Mouse (Mus musculus) natural killer cell, adult 2 months (primary cell): Measurements from ENCODE around the gene Snx22.

Source experiments
- DNase-seq, 2 experiments: peaks; one replicate each; pipeline ENCODE4 v3.0.0; 2022; ENCODE audit warnings: low spot score in 2 of 2

Gene Snx22

DNA sequence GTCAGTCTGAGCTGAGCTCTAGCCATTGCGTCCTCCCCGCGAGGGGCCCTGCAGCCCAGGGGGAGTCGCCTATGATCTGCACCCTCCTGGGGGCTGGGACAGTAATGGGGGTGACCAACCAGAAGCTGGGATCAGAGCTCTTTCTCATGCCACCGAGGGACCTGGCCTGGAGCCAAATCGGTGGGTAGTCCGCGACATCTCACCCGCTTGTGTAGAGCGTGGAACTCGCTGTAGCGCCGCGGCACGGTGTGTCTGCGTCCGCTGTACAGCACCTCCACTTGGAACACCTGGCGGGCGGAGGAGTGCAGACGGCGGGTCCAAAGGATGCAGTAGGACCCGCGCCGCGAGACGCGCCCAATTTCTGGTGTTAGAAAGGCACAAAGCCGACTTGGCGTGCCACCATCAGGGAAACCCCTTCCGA, 538 bp downstream of the Snx22 start:
- peak in 1 of 2 experiments; percentile 14 for DNase-seq

DNA sequence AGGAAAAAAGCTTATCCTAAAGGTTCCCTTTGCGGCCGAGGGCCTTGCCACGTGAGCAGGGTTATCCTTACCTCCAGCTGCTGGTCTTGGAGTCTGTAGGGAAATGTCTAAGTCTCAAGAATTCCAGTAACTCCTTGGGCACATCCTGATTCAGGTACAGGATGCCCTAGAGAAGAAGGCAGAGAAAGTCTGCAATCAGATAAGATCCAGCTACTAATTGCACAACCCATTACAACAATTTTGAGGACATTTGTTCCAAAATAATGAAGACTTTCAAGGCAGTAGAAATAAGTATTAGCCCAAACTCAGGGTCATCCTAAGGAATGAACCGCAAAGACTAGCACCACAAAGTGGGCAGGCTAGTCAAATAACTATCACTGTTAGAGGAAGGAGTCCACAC, 1.5 kb downstream of the Snx22 start:
- no peak for DNase-seq

DNA sequence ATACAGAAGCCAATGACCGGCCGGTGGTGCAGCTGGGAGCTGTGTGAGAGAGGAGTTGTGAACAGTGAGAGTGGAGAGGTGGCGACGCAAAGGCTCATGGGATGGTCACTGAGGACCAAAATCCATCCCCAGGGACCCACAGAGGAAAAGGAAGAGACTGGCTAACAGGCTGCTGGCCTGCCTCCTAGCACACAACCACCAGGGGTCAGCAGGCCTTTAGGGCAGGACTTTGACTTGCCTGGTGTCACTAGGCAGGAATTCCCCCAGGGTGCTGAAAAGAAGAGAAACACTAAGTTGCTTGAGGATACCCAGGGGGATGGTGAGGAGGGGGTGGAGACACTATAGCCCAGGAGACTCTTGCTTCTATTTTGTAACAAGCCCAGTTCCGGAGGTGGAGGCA, 2.0 kb downstream of the Snx22 start:
- DNase-seq: peak in 1 of 2 experiments; percentile 28

DNA sequence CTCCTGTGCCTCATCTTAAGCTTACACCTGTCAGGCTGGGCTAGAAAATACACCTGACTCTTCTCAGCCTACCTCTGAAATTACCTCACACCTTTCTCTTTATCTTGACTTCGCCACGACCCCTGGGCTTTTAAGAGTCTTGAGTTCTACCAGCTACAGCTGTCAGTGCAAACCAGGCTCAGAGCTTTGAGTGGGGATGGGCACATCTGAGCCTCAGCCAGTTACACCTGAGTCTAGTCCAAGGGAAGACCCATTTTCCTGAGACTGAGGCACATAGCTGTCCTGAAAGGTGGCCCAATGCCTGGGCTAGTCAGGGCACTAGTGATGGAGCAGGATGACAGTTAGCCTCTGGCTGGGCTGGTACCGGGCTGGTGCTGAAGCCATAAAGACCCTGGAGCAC, 2.7 kb downstream of the Snx22 start:
- DNase-seq: no peak

DNA sequence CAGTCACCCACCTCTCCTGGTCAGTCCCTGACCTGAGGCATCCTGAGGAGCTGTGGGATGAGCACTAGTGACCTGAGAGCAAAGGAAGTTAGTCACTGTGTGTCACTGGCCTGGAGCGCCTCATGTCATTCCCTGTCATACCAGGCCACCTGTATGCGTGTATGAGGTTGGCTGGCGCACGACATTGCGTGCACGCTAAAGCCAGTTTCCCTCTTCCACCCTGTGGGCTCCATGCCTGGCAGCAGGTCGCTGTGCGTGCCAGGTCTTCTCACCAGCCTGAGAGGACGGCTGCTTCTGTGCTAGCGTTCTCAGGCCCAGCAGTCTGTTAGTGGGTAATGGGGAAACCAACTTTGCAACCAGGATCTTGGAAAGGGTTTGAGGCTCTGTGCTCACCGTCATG, 5.2 kb downstream of the Snx22 start:
- no peak for DNase-seq

DNA sequence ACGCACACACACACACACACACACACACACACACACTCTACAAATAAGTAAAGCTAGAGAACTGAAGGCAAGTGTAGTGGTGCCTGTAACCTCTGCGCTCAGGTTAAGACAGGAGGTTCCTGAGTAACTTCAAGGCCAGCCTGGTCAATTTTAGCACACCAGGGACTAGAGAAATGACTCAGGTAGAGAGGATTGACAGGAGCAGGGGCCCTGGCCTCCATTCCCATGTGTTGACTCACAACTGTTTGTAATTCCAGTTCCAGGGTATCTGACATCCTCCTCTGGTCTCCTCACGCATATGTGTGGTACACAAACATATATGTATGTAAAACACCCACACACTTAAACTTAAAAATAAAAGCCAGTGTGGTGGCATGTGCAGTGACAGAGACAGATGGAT, 6.1 kb downstream of the Snx22 start:
- DNase-seq: no peak

DNA sequence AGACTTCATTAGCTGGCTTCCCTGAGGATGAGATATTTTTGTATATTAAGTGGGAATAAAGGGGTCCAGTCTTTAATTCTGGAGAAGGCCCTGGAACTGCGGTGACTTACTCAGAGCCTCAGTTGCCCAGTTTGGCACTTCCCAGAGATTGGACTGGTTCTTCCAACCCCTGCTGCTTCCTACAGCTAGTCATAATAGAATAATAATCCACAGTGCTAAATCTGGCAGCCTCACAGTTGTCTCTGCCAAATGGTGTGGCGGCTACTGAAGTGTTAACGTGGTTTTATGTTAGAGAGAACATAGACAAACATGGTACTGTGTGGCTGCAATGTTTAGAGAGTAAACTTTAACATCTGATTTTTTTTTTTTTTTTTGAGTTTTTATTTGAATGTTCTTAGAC, 7.9 kb downstream of the Snx22 start:
- DNase-seq: no peak

DNA sequence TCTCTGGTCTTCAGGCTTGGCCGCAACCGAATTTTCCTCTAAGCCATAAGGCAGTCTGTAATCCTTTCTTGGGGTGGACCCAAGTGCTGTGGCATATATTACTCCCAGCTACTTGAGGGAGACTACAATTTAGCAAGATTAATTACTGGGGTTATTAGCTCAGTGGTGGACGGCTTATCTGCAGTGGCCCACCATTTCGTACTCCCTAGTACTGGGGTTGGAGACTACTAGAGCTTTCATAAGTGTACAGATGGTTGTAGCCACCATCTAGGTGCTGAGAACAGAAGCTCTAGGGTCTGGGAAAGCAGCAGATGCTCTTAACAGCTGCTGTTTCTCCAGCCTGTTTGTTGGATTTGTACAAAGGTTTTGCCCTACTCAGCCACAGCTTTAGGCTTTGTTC, 8.5 kb downstream of the Snx22 start:
- DNase-seq: no peak

DNA sequence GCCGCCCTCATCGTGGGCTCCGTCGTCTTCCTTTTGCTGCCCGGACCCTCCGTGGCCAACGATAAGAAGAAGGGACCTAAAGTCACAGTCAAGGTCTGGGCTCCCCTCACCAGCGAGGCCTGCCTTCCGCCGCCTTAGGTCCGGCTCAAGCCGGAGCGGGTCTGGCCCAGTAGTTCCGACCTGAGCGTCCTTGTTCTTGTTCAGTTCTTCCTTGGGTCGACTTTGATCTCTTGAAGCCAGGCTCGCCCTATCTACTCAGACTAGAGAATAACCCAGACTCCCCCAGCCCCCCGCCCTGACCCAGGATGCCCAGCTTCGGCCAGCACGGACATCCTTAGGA, 9.2 kb downstream of the Snx22 start:
- DNase-seq: no peak

DNA sequence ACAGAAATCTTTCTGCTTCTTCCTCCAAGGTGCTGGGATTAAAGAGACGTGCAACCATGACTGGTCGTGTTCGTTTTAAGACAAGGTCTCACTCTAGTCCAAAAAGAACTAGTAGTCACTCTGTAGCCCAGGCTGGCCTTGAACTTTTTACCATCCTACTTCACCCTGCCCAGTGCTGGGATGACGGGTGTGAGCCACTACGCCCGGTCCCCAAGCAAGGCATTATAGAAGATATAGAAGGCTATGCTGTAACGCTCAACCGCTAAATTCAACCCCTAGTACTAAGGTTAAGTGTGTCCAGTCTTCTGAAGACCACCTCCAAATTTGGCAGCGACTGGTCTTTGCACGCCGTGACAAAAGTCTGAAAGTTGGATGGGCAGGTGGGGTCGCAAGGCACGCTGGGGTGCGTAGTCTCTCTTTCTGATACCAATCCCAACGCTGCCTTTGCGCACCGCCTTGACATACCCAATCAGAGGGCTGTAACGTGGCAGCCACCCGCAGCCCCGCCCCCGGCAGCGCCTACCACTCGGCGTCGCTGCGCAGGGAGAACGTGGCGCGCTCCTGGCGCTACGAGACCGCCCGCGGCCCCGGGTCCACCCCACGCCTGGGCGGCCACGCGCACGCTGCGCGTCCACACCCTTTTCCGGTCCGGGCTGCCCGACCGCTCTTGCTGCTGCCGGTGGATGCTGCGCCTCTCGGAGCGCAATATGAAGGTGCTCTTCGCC, 9.8 kb downstream of the Snx22 start, which contains the start of gene Ppib:
TSS of gene Ppib (plus strand) at position 640 of the 725 bp plus-strand sequence.
- peak; percentile 94 to 95 for DNase-seq

DNA sequence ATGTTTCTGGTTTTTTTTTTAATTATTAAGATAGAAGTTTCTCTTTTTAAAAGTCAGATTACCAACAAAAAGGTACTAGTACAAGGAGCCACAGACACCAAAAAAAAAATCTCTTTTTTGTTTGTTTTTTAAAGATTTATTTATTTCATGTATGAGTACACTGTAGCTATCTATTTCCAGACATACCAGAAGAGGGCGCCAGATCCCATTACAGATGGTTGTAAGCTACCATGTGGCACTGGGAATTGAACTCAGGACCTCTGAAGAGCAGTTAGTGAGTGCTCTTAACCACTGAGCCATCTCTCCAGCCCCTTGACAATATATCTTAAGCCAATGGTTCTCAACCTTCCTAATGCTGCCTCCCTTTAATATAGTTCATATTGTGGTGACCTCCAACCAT, 15.9 kb downstream of the Snx22 start:
- DNase-seq: no peak

DNA sequence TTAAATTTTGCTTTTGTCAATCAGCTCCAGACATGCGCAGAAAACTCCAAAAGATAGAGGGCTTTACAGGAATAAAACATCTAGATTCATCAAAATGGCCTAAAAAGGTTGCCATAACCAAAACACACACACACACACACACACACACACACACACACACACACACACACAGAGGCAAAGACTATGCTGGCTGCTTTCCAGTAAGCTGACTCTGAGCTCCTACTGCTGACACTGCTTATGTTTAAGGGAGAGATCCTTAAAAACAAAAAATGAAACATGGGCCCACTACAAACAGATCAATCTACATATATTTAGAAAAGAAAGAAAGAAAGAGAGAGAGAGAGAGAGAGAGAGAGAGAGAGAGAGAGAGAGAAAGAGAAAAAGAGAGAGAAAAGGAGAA, 16.8 kb downstream of the Snx22 start:
- no peak for DNase-seq

DNA sequence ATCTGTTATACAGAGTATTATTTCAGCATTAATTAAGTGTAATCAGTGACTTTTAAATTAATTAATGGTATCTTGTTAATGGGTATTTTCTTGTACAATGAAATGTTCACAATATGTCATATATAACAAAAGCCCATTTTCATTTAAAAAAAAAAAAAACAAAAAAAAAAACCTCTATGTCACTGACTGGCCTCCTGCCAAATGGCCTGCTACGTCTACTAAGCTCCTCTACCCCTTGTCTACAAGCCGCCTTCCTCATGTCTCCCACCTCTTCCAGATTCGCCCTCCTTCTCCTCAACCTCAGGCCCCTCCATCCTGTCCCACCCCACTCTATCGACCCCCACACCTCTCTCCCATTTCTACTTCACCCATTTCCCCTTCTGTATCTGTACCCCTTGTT, 18.0 kb downstream of the Snx22 start:
- DNase-seq: no peak

DNA sequence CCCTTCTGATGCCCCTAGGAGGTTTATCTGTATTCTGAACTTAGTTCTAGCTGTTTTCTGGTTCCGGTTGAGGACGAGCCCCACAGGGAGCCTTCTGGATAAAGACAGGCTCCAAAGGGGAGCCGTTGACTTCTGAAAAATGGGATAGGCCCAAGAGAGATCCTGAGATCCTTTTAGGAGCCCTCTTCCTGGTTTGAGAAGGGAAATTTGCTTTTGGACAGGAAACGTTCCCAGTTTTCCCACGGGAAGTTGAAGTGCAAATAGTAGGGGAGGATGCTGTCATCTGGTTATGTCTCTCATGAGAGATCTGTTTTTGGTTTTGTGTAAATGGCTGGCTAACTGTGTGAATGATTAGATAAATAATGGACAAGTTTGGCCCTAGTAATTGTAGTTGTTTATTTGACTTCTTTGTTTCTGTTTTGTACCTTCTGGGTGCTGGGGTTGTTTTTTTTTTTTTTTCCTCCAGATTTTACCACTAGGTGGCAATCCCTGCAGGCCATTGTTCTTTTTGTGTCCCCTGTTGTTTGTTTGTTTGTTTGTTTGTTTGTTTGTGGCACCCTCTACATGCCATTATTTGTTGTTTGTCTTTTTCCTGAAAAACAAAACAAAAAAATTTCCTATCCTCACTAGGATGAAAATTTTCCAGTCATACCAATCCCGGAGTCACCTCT, 19.5 kb downstream of the Snx22 start:
- DNase-seq: no peak

DNA sequence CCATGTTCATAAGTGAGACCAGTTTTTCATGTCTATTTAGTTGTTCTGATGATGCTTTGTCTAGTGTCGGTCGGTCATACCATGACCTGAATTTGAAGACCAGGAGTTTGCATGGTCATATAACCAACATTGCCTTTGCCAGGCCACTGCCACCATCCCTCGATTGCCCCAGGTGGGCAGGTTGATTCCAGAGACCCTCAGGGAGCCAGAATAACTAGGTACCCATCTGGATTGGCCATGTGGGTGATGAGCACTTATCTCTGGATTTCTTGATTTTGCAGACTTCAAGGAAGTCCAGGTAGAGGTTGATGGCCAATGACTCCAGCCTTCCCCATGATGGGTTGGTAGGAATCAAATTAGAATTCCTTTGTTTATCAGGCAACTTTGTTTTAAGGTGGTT, 26.3 kb downstream of the Snx22 start:
- DNase-seq: no peak

DNA sequence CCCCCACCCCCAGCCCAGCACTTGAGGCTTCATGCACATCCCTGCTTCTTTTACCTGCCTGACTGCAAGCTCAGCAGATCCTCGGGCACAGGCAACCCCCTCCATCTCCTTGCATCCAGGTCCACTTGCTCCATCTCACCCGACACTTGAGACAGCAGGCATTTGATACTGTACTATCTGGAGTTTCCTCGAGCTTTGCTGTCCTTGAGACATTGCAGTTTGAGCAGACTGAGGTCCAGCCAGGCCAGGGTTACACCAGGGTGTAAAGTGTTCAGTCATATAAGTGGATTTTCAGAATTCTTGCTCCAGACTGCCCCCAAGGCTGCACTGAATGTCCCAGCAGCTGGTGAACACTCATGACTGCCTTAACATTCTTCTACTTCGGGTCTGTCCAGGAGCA, 27.2 kb downstream of the Snx22 start:
- DNase-seq: no peak

DNA sequence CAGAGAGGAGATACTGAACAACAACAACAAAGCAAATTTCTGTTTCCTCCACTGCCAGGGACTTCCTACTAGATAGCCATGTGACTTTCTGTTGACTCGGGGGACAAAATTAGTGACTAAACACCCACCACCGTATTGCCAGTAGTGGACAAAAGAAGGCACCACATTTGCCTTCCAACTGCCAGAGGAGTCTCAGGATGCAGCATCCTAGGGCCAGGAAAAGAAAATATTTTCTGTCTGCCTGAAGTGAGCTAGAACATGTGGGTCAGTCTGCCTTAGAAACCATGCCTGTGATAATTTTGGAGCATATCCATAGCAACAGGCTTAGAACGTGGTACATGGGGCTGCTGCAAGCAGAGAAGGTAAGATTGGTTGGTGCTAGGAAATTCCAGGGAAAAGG, 28.7 kb downstream of the Snx22 start:
- no peak for DNase-seq

DNA sequence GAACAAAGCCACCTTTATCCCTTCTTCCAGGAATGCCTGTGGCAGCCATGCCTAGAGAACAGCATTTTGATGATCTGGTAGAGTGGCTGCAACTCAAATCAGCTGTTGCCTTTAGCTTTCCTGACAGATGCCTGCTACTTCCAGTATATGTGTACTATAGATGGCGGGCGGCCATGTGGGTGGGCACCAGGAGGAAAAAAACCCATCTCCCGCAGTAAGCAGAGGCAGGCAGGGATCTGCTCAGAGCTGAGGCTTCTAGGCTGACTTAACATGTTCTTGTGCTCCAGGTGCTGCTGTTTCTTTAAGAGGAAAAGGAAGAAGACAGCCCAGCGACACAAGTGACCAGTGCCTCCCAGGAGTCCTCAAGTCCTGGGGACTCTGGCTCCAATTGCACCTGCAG, 30.2 kb downstream of the Snx22 start:
- no peak for DNase-seq

DNA sequence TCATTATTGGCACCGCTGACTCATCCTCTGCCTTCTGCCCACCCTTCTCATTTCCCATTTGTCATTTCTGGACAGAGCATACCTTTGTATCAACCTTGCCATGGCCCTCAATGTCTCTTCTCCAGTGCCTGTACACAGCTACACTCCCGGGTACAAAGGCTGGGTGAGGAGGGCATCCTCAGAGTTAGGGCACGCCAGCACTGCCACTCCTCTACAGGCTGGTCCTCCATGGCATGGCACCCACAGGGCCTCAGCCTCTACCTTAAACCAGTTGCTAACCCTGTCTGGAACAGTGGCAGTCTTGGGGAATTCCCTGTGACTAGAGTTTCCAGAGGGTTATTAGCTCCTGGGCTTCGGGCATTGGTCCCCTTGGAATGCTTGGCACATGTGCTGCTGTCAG, 30.9 kb downstream of the Snx22 start:
- no peak for DNase-seq

DNA sequence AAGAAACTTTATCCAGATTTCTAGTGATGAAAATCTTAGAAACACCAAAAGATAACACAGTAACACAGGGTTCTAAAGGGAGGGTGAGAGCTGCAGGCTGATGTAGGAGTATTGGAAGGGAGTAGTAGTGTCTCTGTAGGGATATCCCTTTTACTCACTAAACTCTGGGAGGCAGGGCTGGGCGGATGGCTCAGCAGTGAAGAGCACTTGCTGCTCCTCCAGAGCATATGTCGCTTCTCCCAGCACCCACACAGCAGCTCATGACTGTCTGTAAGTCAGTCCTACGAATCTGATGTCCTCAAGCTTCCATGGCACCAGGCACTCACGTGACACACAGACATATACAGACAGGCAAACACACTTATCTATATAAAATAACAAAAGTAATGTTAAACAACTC, 31.4 kb downstream of the Snx22 start:
- DNase-seq: no peak

DNA sequence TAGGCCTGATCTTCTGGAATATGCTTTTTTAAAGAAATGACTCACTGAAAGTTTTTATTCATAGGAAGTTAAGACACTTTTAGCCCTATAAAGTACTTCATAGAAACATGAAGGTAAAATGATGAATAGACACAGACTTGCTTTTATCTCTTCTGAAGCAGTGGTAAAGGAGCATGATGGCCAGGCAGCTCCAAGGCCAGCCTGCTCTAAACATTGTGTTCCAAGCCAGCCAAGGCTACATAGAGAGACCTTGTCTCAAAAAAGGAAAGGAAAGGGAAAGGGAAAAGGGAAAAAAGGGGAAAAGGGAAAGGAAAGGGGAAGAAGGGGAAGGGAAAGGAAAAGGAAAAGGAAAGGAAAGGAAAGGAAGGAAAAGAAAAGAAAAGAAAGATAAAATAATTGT, 48.9 kb downstream of the Snx22 start:
- no peak for DNase-seq
